Comparison of ENCODE assay signal across 8 mouse cellular contexts in genomic region chr15:100616221-100616620, GRCm38 (mm10). TPM values are rescaled to one million over a fixed set of nuclear protein-coding genes. Genes with fewer than 3 reads are reported as not detected.
DNase-seq lines count a peak whose midpoint lies in the region; ATAC-seq and TF ChIP-seq lines count a peak whose summit lies in the region.

No protein-coding gene starts in this region.

- peak overlapping the region; percentile 89 for H3K4me2 ChIP-seq in heart, embryonic 16.5 days (ENCODE audit: low read depth, low read length)
- H3K4me2 ChIP-seq in forebrain, postnatal 0 days (ENCODE audit: low read depth), result peak overlapping the region; percentile 59
- peak overlapping the region; percentile 81 for H3K4me2 ChIP-seq in midbrain, embryonic 11.5 days

- peak overlapping the region; percentile 99 for H3K27ac ChIP-seq in heart, embryonic 16.5 days (ENCODE audit: low read length)
- H3K27ac ChIP-seq in MEL (ENCODE audit: control insufficient read depth, low read depth, low read length), result peak overlapping the region; percentile 39
- peak overlapping the region; percentile 94 for H3K27ac ChIP-seq in forebrain, postnatal 0 days (ENCODE audit: low read depth, low read length)
- H3K27ac ChIP-seq in midbrain, embryonic 11.5 days (ENCODE audit: low read depth, low read length), result peak overlapping the region; percentile 93

- 0% methylated on average over 19 of the region's 19 CpGs for WGBS in heart, embryonic 16.5 days
- WGBS in forebrain, postnatal 0 days, result under 1% methylated on average over 19 of the region's 19 CpGs
- WGBS in midbrain, embryonic 11.5 days, result 2% methylated on average over 19 of the region's 19 CpGs

- no peak for TF ChIP-seq RAD21 in MEL (IDR thresholded peaks at IDR 0.05; ENCODE audit: low read depth, low read length)

- TF ChIP-seq CTCF in MEL (IDR thresholded peaks at IDR 0.05 in 2 of 3, conservative IDR thresholded peaks at IDR 0.05 in 1 of 3; ENCODE audit: control insufficient read depth in 1 of 3, insufficient read depth in 1 of 3, low read depth in 2 of 3, low read length in 3 of 3, poor library complexity in 1 of 3, severe bottlenecking in 1 of 3), result no peak
- no peak for TF ChIP-seq CTCF in forebrain, postnatal 0 days (IDR thresholded peaks at IDR 0.05; ENCODE audit: low read depth)

- TF ChIP-seq EP300 in MEL (IDR thresholded peaks at IDR 0.05; ENCODE audit: low read depth in 1 of 2, low read length in 2 of 2), result no peak

- no peaks in the 10 kb centered on the region for H3K9me3 ChIP-seq in heart, embryonic 16.5 days (replicated peaks; ENCODE audit: control insufficient read depth, low read length)
- H3K9me3 ChIP-seq in MEL (replicated peaks; ENCODE audit: insufficient read depth, low read length), result no peaks in the 10 kb centered on the region
- H3K9me3 ChIP-seq in forebrain, postnatal 0 days (ENCODE audit: low read length), result no peaks in the 10 kb centered on the region
- no peaks in the 10 kb centered on the region for H3K9me3 ChIP-seq in midbrain, embryonic 11.5 days (ENCODE audit: control insufficient read depth, low read length)

- peaks cover 17% of the 10 kb centered on the region for H3K4me1 ChIP-seq in heart, embryonic 16.5 days (ENCODE audit: control insufficient read depth, insufficient read depth, low read length)
- H3K4me1 ChIP-seq in MEL (ENCODE audit: control insufficient read depth in 1 of 2, insufficient read depth in 2 of 2, low read length in 2 of 2), result peaks cover 0 to 12% of the 10 kb centered on the region in 2 experiments; a peak in 2 of 4 replicates
- H3K4me1 ChIP-seq in forebrain, postnatal 0 days (ENCODE audit: insufficient read depth), result peaks cover 11% of the 10 kb centered on the region
- peaks cover 13% of the 10 kb centered on the region; the same call in 1 of the 2 replicates for H3K4me1 ChIP-seq in midbrain, embryonic 11.5 days (ENCODE audit: control insufficient read depth, insufficient read depth, low read length)

- H3K79me2 ChIP-seq in MEL (ENCODE audit: control insufficient read depth, insufficient read depth, low read length, poor library complexity), result peaks cover 12% of the 10 kb centered on the region

- H3K9ac ChIP-seq in heart, embryonic 16.5 days (ENCODE audit: low read length), result peak overlapping the region; percentile 99
- H3K9ac ChIP-seq in MEL (ENCODE audit: control insufficient read depth, low read depth, low read length, poor library complexity, severe bottlenecking), result peak overlapping the region; percentile 90
- H3K9ac ChIP-seq in forebrain, postnatal 0 days, result peak overlapping the region; percentile 92
- peak overlapping the region; percentile 90 for H3K9ac ChIP-seq in midbrain, embryonic 11.5 days (ENCODE audit: low read length)

- H3K27me3 ChIP-seq in heart, embryonic 16.5 days (ENCODE audit: control insufficient read depth, insufficient read depth, low read length), result no peaks in the 10 kb centered on the region
- no peaks in the 10 kb centered on the region for H3K27me3 ChIP-seq in MEL (ENCODE audit: control insufficient read depth in 1 of 2, insufficient read depth in 2 of 2, low read length in 2 of 2)
- no peaks in the 10 kb centered on the region for H3K27me3 ChIP-seq in forebrain, postnatal 0 days (ENCODE audit: insufficient read depth, low read length)
- no peaks in the 10 kb centered on the region for H3K27me3 ChIP-seq in midbrain, embryonic 11.5 days (ENCODE audit: control insufficient read depth, insufficient read depth, low read length)

- peaks cover 28% of the 10 kb centered on the region for H3K36me3 ChIP-seq in heart, embryonic 16.5 days (ENCODE audit: control insufficient read depth, insufficient read depth)
- peaks cover 8 to 21% of the 10 kb centered on the region in 2 experiments for H3K36me3 ChIP-seq in MEL (ENCODE audit: control insufficient read depth in 1 of 2, insufficient read depth in 2 of 2, low read length in 2 of 2)
- peaks cover 36% of the 10 kb centered on the region for H3K36me3 ChIP-seq in forebrain, postnatal 0 days (ENCODE audit: insufficient read depth)
- H3K36me3 ChIP-seq in midbrain, embryonic 11.5 days (ENCODE audit: control insufficient read depth, insufficient read depth, low read length), result peaks cover 12% of the 10 kb centered on the region

- H3K4me3 ChIP-seq in heart, embryonic 16.5 days (ENCODE audit: low read length), result peak overlapping the region; percentile 96
- H3K4me3 ChIP-seq in MEL (ENCODE audit: control insufficient read depth in 1 of 2, insufficient read depth in 1 of 2, low read depth in 2 of 2, low read length in 2 of 2), result peak overlapping the region; percentile 87 to 89
- H3K4me3 ChIP-seq in forebrain, postnatal 0 days (ENCODE audit: low read depth, low read length), result peak overlapping the region; percentile 97
- peak overlapping the region; percentile 94 for H3K4me3 ChIP-seq in midbrain, embryonic 11.5 days (ENCODE audit: low read depth, low read length)

- no peak for ATAC-seq in heart, embryonic 16.5 days (replicated peaks; ENCODE audit: extremely low read depth, insufficient read depth, low FRiP score)
- ATAC-seq in forebrain, postnatal 0 days, result peak; percentile 3; the same call in 1 of the 2 replicates
- peak; percentile 15 for ATAC-seq in midbrain, embryonic 11.5 days (ENCODE audit: low FRiP score)

- no peak for TF ChIP-seq POLR2A in MEL (IDR thresholded peaks at IDR 0.05; ENCODE audit: control insufficient read depth in 1 of 2, insufficient read depth in 1 of 2, low read depth in 1 of 2, low read length in 2 of 2, poor library complexity in 1 of 2)

- no peak for DNase-seq in heart, adult 9 months (ENCODE audit: low spot score in 2 of 2)
- DNase-seq in MEL (ENCODE audit: low read depth, low spot score), result no peak
- no peak for DNase-seq in forebrain, postnatal 0 days
- DNase-seq in midbrain, embryonic 11.5 days (ENCODE audit: low spot score, missing footprints), result no peak
- no peak for DNase-seq in c-Kit-positive CD71-positive TER-119-positive erythroid progenitor cells, embryonic 14.5 days (ENCODE audit: low spot score)
- DNase-seq in layer of hippocampus, adult 9-10 months (ENCODE audit: low spot score), result no peak
- no peak for DNase-seq in cerebellum, postnatal 36 days

TF ChIP-seq in MEL, 35 proteins besides CTCF, POLR2A, EP300 and RAD21:
- no peak for TF ChIP-seq NELFE (IDR thresholded peaks at IDR 0.05; ENCODE audit: low read depth, low read length)
- TF ChIP-seq UBTF (IDR thresholded peaks at IDR 0.05; ENCODE audit: borderline replicate concordance, insufficient read depth, low read depth, low read length), result no peak
- 0 out of 2 replicates have a peak, but pooled peaks have one; percentile 25 for TF ChIP-seq HCFC1 (IDR thresholded peaks at IDR 0.05; ENCODE audit: low read depth, low read length)
- no peak; the same call in 1 of the 2 replicates for TF ChIP-seq MXI1 (IDR thresholded peaks at IDR 0.05; ENCODE audit: low read depth, low read length)
- no peak for TF ChIP-seq ZMIZ1 (IDR thresholded peaks at IDR 0.05; ENCODE audit: low read depth, low read length)
- no peak for TF ChIP-seq GATA1 (IDR thresholded peaks at IDR 0.05; ENCODE audit: low read depth, low read length)

RNA-seq across cellular contexts. Expression of gene Dazap2, which starts 1.1 kb away (rescaled TPM):
- 223 and 247 TPM in 2 replicates for polyA plus RNA-seq in heart, embryonic 16.5 days (2015; fragmentation: Nextera tagmentation; extraction: Ambion mirVana)
- 100 and 107 TPM in 2 replicates for total RNA-seq in MEL (2012; rRNA removed)
- 100 to 1,000 TPM; 233 to 341 TPM for polyA plus RNA-seq in MEL (2012; ENCODE audit: insufficient read depth in 1 of 2, insufficient read length in 2 of 2, low read depth in 1 of 2, low replicate concordance in 2 of 2, missing spikeins in 1 of 2)
- 81.9 and 92.3 TPM in 2 replicates for total RNA-seq in forebrain, postnatal 0 days (2014; rRNA removed)
- polyA plus RNA-seq in forebrain, postnatal 0 days (2015; fragmentation: Nextera tagmentation; extraction: Ambion mirVana), result 162 and 190 TPM in 2 replicates
- 258 and 272 TPM in 2 replicates for polyA plus RNA-seq in midbrain, embryonic 11.5 days (2014; fragmentation: Nextera tagmentation; extraction: Ambion mirVana)

RNA-seq across cellular contexts. Expression of gene Pou6f1, which starts 16.4 kb away (rescaled TPM):
- 3.3 and 5.6 TPM in 2 replicates for polyA plus RNA-seq in heart, embryonic 16.5 days (2015; fragmentation: Nextera tagmentation; extraction: Ambion mirVana)
- 0.46 and 0.59 TPM in 2 replicates for total RNA-seq in MEL (2012; rRNA removed)
- 1 to 10 TPM in 1 of 2 experiments, not detected in 1; 2.5 TPM for polyA plus RNA-seq in MEL (2012; ENCODE audit: insufficient read depth in 1 of 2, insufficient read length in 2 of 2, low read depth in 1 of 2, low replicate concordance in 2 of 2, missing spikeins in 1 of 2)
- 72.4 and 77.4 TPM in 2 replicates for total RNA-seq in forebrain, postnatal 0 days (2014; rRNA removed)
- polyA plus RNA-seq in forebrain, postnatal 0 days (2015; fragmentation: Nextera tagmentation; extraction: Ambion mirVana), result 32.2 and 33.3 TPM in 2 replicates
- polyA plus RNA-seq in midbrain, embryonic 11.5 days (2014; fragmentation: Nextera tagmentation; extraction: Ambion mirVana), result 15.0 and 15.6 TPM in 2 replicates

RNA-seq across cellular contexts. Expression of gene Smagp, which starts 20.5 kb away (rescaled TPM):
- 16.9 and 17.2 TPM in 2 replicates for polyA plus RNA-seq in heart, embryonic 16.5 days (2015; fragmentation: Nextera tagmentation; extraction: Ambion mirVana)
- total RNA-seq in MEL (2012; rRNA removed), result 1.6 and 2.6 TPM in 2 replicates
- polyA plus RNA-seq in MEL (2012; ENCODE audit: insufficient read depth in 1 of 2, insufficient read length in 2 of 2, low read depth in 1 of 2, low replicate concordance in 2 of 2, missing spikeins in 1 of 2), result 10 to 100 TPM in 1 of 2 experiments, not detected in 1; 22.6 TPM
- total RNA-seq in forebrain, postnatal 0 days (2014; rRNA removed), result 2.3 and 6.2 TPM in 2 replicates
- polyA plus RNA-seq in forebrain, postnatal 0 days (2015; fragmentation: Nextera tagmentation; extraction: Ambion mirVana), result 3.9 TPM in 2 replicates
- 3.8 and 3.9 TPM in 2 replicates for polyA plus RNA-seq in midbrain, embryonic 11.5 days (2014; fragmentation: Nextera tagmentation; extraction: Ambion mirVana)

RNA-seq across cellular contexts. Expression of gene Bin2, which starts 53.1 kb away (rescaled TPM):
- 5.9 and 13.3 TPM in 2 replicates for polyA plus RNA-seq in heart, embryonic 16.5 days (2015; fragmentation: Nextera tagmentation; extraction: Ambion mirVana)
- total RNA-seq in MEL (2012; rRNA removed), result 79.9 and 94.7 TPM in 2 replicates
- 100 to 1,000 TPM; 106 to 128 TPM for polyA plus RNA-seq in MEL (2012; ENCODE audit: insufficient read depth in 1 of 2, insufficient read length in 2 of 2, low read depth in 1 of 2, low replicate concordance in 2 of 2, missing spikeins in 1 of 2)
- 1.4 and 1.6 TPM in 2 replicates for total RNA-seq in forebrain, postnatal 0 days (2014; rRNA removed)
- 0.58 and 1.4 TPM in 2 replicates for polyA plus RNA-seq in forebrain, postnatal 0 days (2015; fragmentation: Nextera tagmentation; extraction: Ambion mirVana)
- polyA plus RNA-seq in midbrain, embryonic 11.5 days (2014; fragmentation: Nextera tagmentation; extraction: Ambion mirVana), result 3.4 TPM in 2 replicates

Comparison
In these comparisons a context has a peak if more than half of its experiments do, and no peak if none do; other contexts are left out.
1. H3K27ac ChIP-seq: peak in every context shown above with its lines; median percentile 99 in heart, embryonic 16.5 days; 94 in forebrain, postnatal 0 days; 93 in midbrain, embryonic 11.5 days; 39 in MEL.